12 mouse cellular contexts compared by ENCODE assay signal in the genomic region with DNA sequence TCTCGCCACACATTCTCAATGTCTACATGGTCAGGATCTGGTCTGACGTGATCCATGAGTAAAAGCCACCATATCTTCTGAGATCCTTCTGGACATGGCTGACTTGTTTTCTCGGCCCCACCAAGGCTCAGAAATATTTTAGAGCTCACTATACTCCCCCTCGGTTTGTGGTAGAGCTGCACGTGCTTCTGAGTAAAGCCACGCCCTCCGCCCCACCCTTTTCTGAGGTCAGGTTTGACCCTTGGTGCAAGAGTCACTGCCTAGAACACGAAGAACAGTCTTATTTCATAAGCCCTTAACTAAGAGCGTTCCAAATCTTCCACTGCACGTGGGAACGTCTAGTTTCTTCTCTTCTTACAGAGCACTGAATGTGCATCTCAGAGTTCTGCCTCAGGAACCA. TPM values are rescaled to one million over a fixed set of nuclear protein-coding genes. Genes with fewer than 3 reads are reported as not detected.
DNase-seq lines count a peak whose midpoint lies in the region; ATAC-seq lines count a peak whose summit lies in the region.
"Had no signal": no experiment of that assay in that cellular context is flagged by ENCODE, and none has a peak within 500 bp of the region (broad histone marks: within the 10 kb centered on the region; RNA-seq: fewer than 3 reads in every experiment).

No protein-coding gene starts in this region.

- H3K9ac ChIP-seq in heart, embryonic 14.5 days (ENCODE audit: low read length): no peak overlapping the region
- no peak overlapping the region for H3K9ac ChIP-seq in midbrain, embryonic 12.5 days (replicated peaks)
- no peak overlapping the region for H3K9ac ChIP-seq in midbrain, embryonic 14.5 days (replicated peaks; ENCODE audit: low read length)
- H3K9ac ChIP-seq in midbrain, embryonic 15.5 days: no peak overlapping the region
- H3K9ac ChIP-seq: embryonic facial prominence, embryonic 15.5 days; lung, embryonic 14.5 days had no signal

- H3K9me3 ChIP-seq in heart, embryonic 14.5 days (ENCODE audit: control insufficient read depth, low read length): no peaks in the 10 kb centered on the region
- H3K9me3 ChIP-seq in midbrain, embryonic 12.5 days: no peaks in the 10 kb centered on the region
- no peaks in the 10 kb centered on the region for H3K9me3 ChIP-seq in midbrain, embryonic 14.5 days (ENCODE audit: control insufficient read depth, low read length)
- H3K9me3 ChIP-seq in midbrain, embryonic 15.5 days: no peaks in the 10 kb centered on the region
- H3K9me3 ChIP-seq: embryonic facial prominence, embryonic 15.5 days had no signal

- H3K4me2 ChIP-seq in heart, embryonic 14.5 days (ENCODE audit: low read length): 0 out of 2 replicates have a peak overlapping the region, but pooled peaks have one; percentile 6
- peak overlapping the region; percentile 18 for H3K4me2 ChIP-seq in midbrain, embryonic 12.5 days (replicated peaks)
- no peak overlapping the region for H3K4me2 ChIP-seq in midbrain, embryonic 14.5 days (ENCODE audit: low read length)
- H3K4me2 ChIP-seq in midbrain, embryonic 15.5 days: peak overlapping the region; percentile 14
- H3K4me2 ChIP-seq: embryonic facial prominence, embryonic 15.5 days; lung, embryonic 14.5 days had no signal

- no peaks in the 10 kb centered on the region; a peak in 1 of 4 replicates for H3K4me1 ChIP-seq in heart, embryonic 14.5 days (ENCODE audit: control insufficient read depth in 2 of 2, insufficient read depth in 2 of 2, low read length in 2 of 2)
- H3K4me1 ChIP-seq in midbrain, embryonic 12.5 days: peaks cover 7% of the 10 kb centered on the region; the same call in 1 of the 2 replicates
- no peaks in the 10 kb centered on the region for H3K4me1 ChIP-seq in midbrain, embryonic 14.5 days (ENCODE audit: control insufficient read depth, insufficient read depth, low read length)
- no peaks in the 10 kb centered on the region; the same call in 1 of the 2 replicates for H3K4me1 ChIP-seq in midbrain, embryonic 15.5 days
- H3K4me1 ChIP-seq: embryonic facial prominence, embryonic 15.5 days had no signal

- no peaks in the 10 kb centered on the region for H3K27me3 ChIP-seq in heart, embryonic 14.5 days (ENCODE audit: control insufficient read depth, insufficient read depth, low read length)
- 0 out of 2 replicates have a peak, but pooled peaks cover 3% of the 10 kb centered on the region for H3K27me3 ChIP-seq in midbrain, embryonic 12.5 days
- no peaks in the 10 kb centered on the region for H3K27me3 ChIP-seq in midbrain, embryonic 14.5 days (ENCODE audit: control insufficient read depth, insufficient read depth, low read length)
- H3K27me3 ChIP-seq in midbrain, embryonic 15.5 days (replicated peaks): no peaks in the 10 kb centered on the region
- H3K27me3 ChIP-seq: embryonic facial prominence, embryonic 15.5 days had no signal

- no peak overlapping the region for H3K4me3 ChIP-seq in heart, embryonic 14.5 days (ENCODE audit: control insufficient read depth in 1 of 2, insufficient read depth in 1 of 2, low read depth in 1 of 2, low read length in 2 of 2)
- H3K4me3 ChIP-seq in midbrain, embryonic 12.5 days: no peak overlapping the region
- H3K4me3 ChIP-seq in midbrain, embryonic 14.5 days (replicated peaks; ENCODE audit: low read depth, low read length): no peak overlapping the region
- no peak overlapping the region for H3K4me3 ChIP-seq in midbrain, embryonic 15.5 days
- H3K4me3 ChIP-seq: embryonic facial prominence, embryonic 15.5 days had no signal

- no peak overlapping the region for H3K27ac ChIP-seq in heart, embryonic 14.5 days (replicated peaks in 1 of 2; ENCODE audit: control insufficient read depth in 1 of 2, insufficient read depth in 1 of 2, low read depth in 2 of 2, low read length in 2 of 2)
- H3K27ac ChIP-seq in midbrain, embryonic 12.5 days (replicated peaks): no peak overlapping the region
- no peak overlapping the region for H3K27ac ChIP-seq in midbrain, embryonic 14.5 days (replicated peaks; ENCODE audit: low read depth, low read length)
- no peak overlapping the region for H3K27ac ChIP-seq in midbrain, embryonic 15.5 days
- H3K27ac ChIP-seq: embryonic facial prominence, embryonic 15.5 days had no signal

- DNase-seq in heart, adult 9 months (ENCODE audit: low spot score in 2 of 2): no peak
- DNase-seq in midbrain, embryonic 14.5 days: no peak
- DNase-seq in natural killer cell, adult 2 months (ENCODE audit: low spot score in 2 of 2): no peak
- no peak for DNase-seq in right cerebral cortex, adult 18-20 months
- DNase-seq: kidney, postnatal 14 days; lung, embryonic 14.5 days had no signal

- H3K36me3 ChIP-seq in heart, embryonic 14.5 days (ENCODE audit: control insufficient read depth, insufficient read depth, low read length): no peaks in the 10 kb centered on the region
- H3K36me3 ChIP-seq in midbrain, embryonic 12.5 days: no peaks in the 10 kb centered on the region
- no peaks in the 10 kb centered on the region for H3K36me3 ChIP-seq in midbrain, embryonic 14.5 days (ENCODE audit: control insufficient read depth, insufficient read depth, low read length)
- H3K36me3 ChIP-seq in midbrain, embryonic 15.5 days (replicated peaks): no peaks in the 10 kb centered on the region
- H3K36me3 ChIP-seq: embryonic facial prominence, embryonic 15.5 days had no signal

- ATAC-seq in heart, embryonic 14.5 days (ENCODE audit: insufficient number of reproducible peaks, insufficient read depth, low FRiP score, low read depth): no peak
- ATAC-seq in midbrain, embryonic 12.5 days (ENCODE audit: low FRiP score, low read depth): no peak
- no peak for ATAC-seq in midbrain, embryonic 14.5 days (ENCODE audit: low FRiP score, low TSS enrichment)
- ATAC-seq in common myeloid progenitor, adult 5-6 weeks (replicated peaks; ENCODE audit: low read depth, poor library complexity, severe bottlenecking): peak; percentile 62; the same call in 1 of the 2 replicates
- ATAC-seq in midbrain, embryonic 15.5 days (replicated peaks): no peak
- ATAC-seq: activated CD4-positive, CD25-positive, alpha-beta regulatory T cell, adult 4 months had no signal

- WGBS in heart, embryonic 14.5 days: 48% methylated on average over 11 of the region's 11 CpGs
- 60% methylated on average over 11 of the region's 11 CpGs for WGBS in midbrain, embryonic 12.5 days
- WGBS in midbrain, embryonic 14.5 days: 65% methylated on average over 11 of the region's 11 CpGs
- 62% methylated on average over 11 of the region's 11 CpGs for WGBS in midbrain, embryonic 15.5 days

RNA-seq across cellular contexts. Expression of gene Enpp1, which starts 6.8 kb away (rescaled TPM):
- polyA plus RNA-seq in heart, embryonic 14.5 days (2014; fragmentation: Nextera tagmentation; extraction: Ambion mirVana): 5.0 and 7.2 TPM in 2 replicates
- 2.0 and 2.2 TPM in 2 replicates for polyA plus RNA-seq in midbrain, embryonic 12.5 days (2016; fragmentation: Nextera tagmentation; extraction: Ambion mirVana)
- 0.55 and 4.2 TPM in 2 replicates for polyA plus RNA-seq in midbrain, embryonic 14.5 days (2014; fragmentation: Nextera tagmentation; extraction: Ambion mirVana)
- 3.3 and 4.8 TPM in 2 replicates for total RNA-seq in common myeloid progenitor, adult 5-6 weeks (2017)
- polyA plus RNA-seq in midbrain, embryonic 15.5 days (2015; fragmentation: Nextera tagmentation; extraction: Ambion mirVana): 2.6 and 3.4 TPM in 2 replicates
